15 mouse cellular contexts compared by ENCODE assay signal in genomic region chr5:107498806-107499310, GRCm38 (mm10). TPM values are rescaled to one million over a fixed set of nuclear protein-coding genes. Genes with fewer than 3 reads are reported as not detected.
DNase-seq lines count a peak whose midpoint lies in the region; ATAC-seq and TF ChIP-seq lines count a peak whose summit lies in the region.
"Had no signal": no experiment of that assay in that cellular context is flagged by ENCODE, and none has a peak within 500 bp of the region (broad histone marks: within the 10 kb centered on the region; RNA-seq: fewer than 3 reads in every experiment).

No protein-coding gene starts in this region.

- H3K79me2 ChIP-seq in CH12.LX (replicated peaks; ENCODE audit: control insufficient read depth, extremely low read depth, insufficient read depth, poor library complexity, severe bottlenecking), result no peaks in the 10 kb centered on the region; the same call in 1 of the 2 replicates

- TF ChIP-seq POLR2A in CH12.LX (IDR thresholded peaks at IDR 0.05; ENCODE audit: low read depth, low read length), result no peak

- peak overlapping the region in 1 of 3 experiments; percentile 56 for H3K4me3 ChIP-seq in CH12.LX (replicated peaks in 1 of 3; ENCODE audit: low read depth in 2 of 3, low read length in 2 of 3, poor library complexity in 1 of 3)
- peak overlapping the region; percentile 54 for H3K4me3 ChIP-seq in forebrain, embryonic 16.5 days (replicated peaks; ENCODE audit: low read length)
- H3K4me3 ChIP-seq in midbrain, embryonic 16.5 days (ENCODE audit: low read depth, low read length), result peak overlapping the region; percentile 50
- H3K4me3 ChIP-seq: lung, embryonic 15.5 days had no signal

- TF ChIP-seq EP300 in CH12.LX (IDR thresholded peaks at IDR 0.05; ENCODE audit: low read length), result no peak

- in situ Hi-C loops in CH12.LX (cut with MboI; ENCODE audit: low pct_ligation_motif_present, low pct_unique_long_range_greater_than_20kb, low sequenced_read_pairs), result no loop called here

- peaks cover 0 to 5% of the 10 kb centered on the region in 2 experiments; a peak in 1 of 4 replicates for H3K4me1 ChIP-seq in CH12.LX (ENCODE audit: control insufficient read depth in 1 of 2, insufficient read depth in 2 of 2)
- H3K4me1 ChIP-seq in forebrain, embryonic 16.5 days (replicated peaks; ENCODE audit: control insufficient read depth, insufficient read depth, low read length), result peaks cover 34% of the 10 kb centered on the region
- H3K4me1 ChIP-seq in midbrain, embryonic 16.5 days (ENCODE audit: control insufficient read depth, insufficient read depth, low read length), result peaks cover 17% of the 10 kb centered on the region
- H3K4me1 ChIP-seq: lung, embryonic 15.5 days had no signal

- ATAC-seq in forebrain, embryonic 16.5 days, result no peak
- no peak for ATAC-seq in midbrain, embryonic 16.5 days

- 41% methylated on average over 5 of the region's 5 CpGs for WGBS in forebrain, embryonic 16.5 days
- 46% methylated on average over 5 of the region's 5 CpGs for WGBS in midbrain, embryonic 16.5 days

- dilution Hi-C loops in CH12.LX (cut with MboI; ENCODE audit: extremely low pct_ligation_motif_present, extremely low pct_unique_long_range_greater_than_20kb, low sequenced_read_pairs), result no loop called here

- H3K9ac ChIP-seq in CH12.LX (ENCODE audit: insufficient read depth, low read depth), result peak overlapping the region; percentile 60
- peak overlapping the region; percentile 53 for H3K9ac ChIP-seq in forebrain, embryonic 16.5 days (replicated peaks; ENCODE audit: low read depth, low read length)
- H3K9ac ChIP-seq in midbrain, embryonic 16.5 days (ENCODE audit: low read depth, low read length), result peak overlapping the region; percentile 27
- H3K9ac ChIP-seq: lung, embryonic 15.5 days had no signal

- TF ChIP-seq RAD21 in CH12.LX (IDR thresholded peaks at IDR 0.05; ENCODE audit: low read depth, low read length), result no peak

- no peak overlapping the region for H3K27ac ChIP-seq in CH12.LX (ENCODE audit: insufficient read depth, low read depth)
- H3K27ac ChIP-seq in forebrain, embryonic 16.5 days (ENCODE audit: low read length), result peak overlapping the region; percentile 96
- peak overlapping the region; percentile 50 for H3K27ac ChIP-seq in midbrain, embryonic 16.5 days (ENCODE audit: low read length)
- H3K27ac ChIP-seq: lung, embryonic 15.5 days had no signal

- peaks cover 4% of the 10 kb centered on the region for H3K9me3 ChIP-seq in CH12.LX (replicated peaks; ENCODE audit: low read length)
- H3K9me3 ChIP-seq in forebrain, embryonic 16.5 days (ENCODE audit: control insufficient read depth, low read length), result no peaks in the 10 kb centered on the region
- H3K9me3 ChIP-seq in midbrain, embryonic 16.5 days (replicated peaks; ENCODE audit: control insufficient read depth, low read length, poor library complexity, severe bottlenecking), result no peaks in the 10 kb centered on the region
- H3K9me3 ChIP-seq: lung, embryonic 15.5 days had no signal

- peak overlapping the region; percentile 81 for H3K4me2 ChIP-seq in CH12.LX (ENCODE audit: insufficient read depth, low read depth, poor library complexity, severe bottlenecking)
- H3K4me2 ChIP-seq in forebrain, embryonic 16.5 days (ENCODE audit: low read length), result peak overlapping the region; percentile 77
- H3K4me2 ChIP-seq in midbrain, embryonic 16.5 days (ENCODE audit: low read length), result peak overlapping the region; percentile 80
- H3K4me2 ChIP-seq: lung, embryonic 15.5 days had no signal

- peaks cover 5 to 17% of the 10 kb centered on the region in 2 experiments for H3K36me3 ChIP-seq in CH12.LX (replicated peaks in 1 of 2; ENCODE audit: control insufficient read depth in 1 of 2, insufficient read depth in 1 of 2, low read length in 1 of 2)
- H3K36me3 ChIP-seq in forebrain, embryonic 16.5 days (ENCODE audit: control insufficient read depth, insufficient read depth), result peaks cover 4% of the 10 kb centered on the region; the same call in 1 of the 2 replicates
- peaks cover 5% of the 10 kb centered on the region; the same call in 1 of the 2 replicates for H3K36me3 ChIP-seq in midbrain, embryonic 16.5 days (ENCODE audit: control insufficient read depth, insufficient read depth, low read length)
- H3K36me3 ChIP-seq: lung, embryonic 15.5 days had no signal

- H3K27me3 ChIP-seq in CH12.LX (replicated peaks), result no peaks in the 10 kb centered on the region
- no peaks in the 10 kb centered on the region for H3K27me3 ChIP-seq in forebrain, embryonic 16.5 days (replicated peaks; ENCODE audit: control insufficient read depth, insufficient read depth, low read length)
- H3K27me3 ChIP-seq in midbrain, embryonic 16.5 days (ENCODE audit: control insufficient read depth, insufficient read depth, low read depth, low read length), result no peaks in the 10 kb centered on the region
- H3K27me3 ChIP-seq: lung, embryonic 15.5 days had no signal

- TF ChIP-seq CTCF in CH12.LX (conservative IDR thresholded peaks at IDR 0.05 in 1 of 2, IDR thresholded peaks at IDR 0.05 in 1 of 2; ENCODE audit: low read depth in 2 of 2, low read length in 2 of 2), result no peak

- DNase-seq in embryo, embryonic 10.5 days (ENCODE audit: low spot score), result peak; percentile 2
- no peak for DNase-seq in embryo, embryonic 11 days
- DNase-seq in CH12.LX (ENCODE audit: extremely low read depth), result no peak
- DNase-seq in adrenal gland, adult (ENCODE audit: inconsistent age in 2 of 2, low spot score in 1 of 2), result no peak
- DNase-seq in lung, postnatal 10 days, result no peak
- no peak for DNase-seq in embryo, embryonic 10 days (ENCODE audit: low spot score)
- DNase-seq: gastrocnemius, postnatal 25 days; right cerebral cortex, postnatal 4 days had no signal

TF ChIP-seq in CH12.LX, 34 proteins besides CTCF, POLR2A, EP300 and RAD21:
- TF ChIP-seq KAT2A (IDR thresholded peaks at IDR 0.05; ENCODE audit: insufficient replicate concordance, low read length) (no peak), RCOR1 (conservative IDR thresholded peaks at IDR 0.05; ENCODE audit: low read depth, low read length) (no peak), E2F4 (IDR thresholded peaks at IDR 0.05; ENCODE audit: insufficient replicate concordance, low read depth, low read length) (no peak), MYC (IDR thresholded peaks at IDR 0.05; ENCODE audit: low read depth, low read length) (no peak), MXI1 (IDR thresholded peaks at IDR 0.05; ENCODE audit: low read depth, low read length) (no peak), ZMIZ1 (IDR thresholded peaks at IDR 0.05; ENCODE audit: low read depth, low read length) (no peak), BHLHE40 (IDR thresholded peaks at IDR 0.05; ENCODE audit: low read depth, low read length) (no peak), IRF4 (IDR thresholded peaks at IDR 0.05; ENCODE audit: low read depth, low read length) (no peak)

RNA-seq across cellular contexts. Expression of gene Gm42669, which starts 8.6 kb away (rescaled TPM):
- total RNA-seq in CH12.LX (2012; rRNA removed), result 0.17 TPM in 2 replicates
- not detected in 2 replicates for total RNA-seq in CH12.LX (2014; rRNA removed)
- 0.95 and 1.0 TPM in 2 replicates for polyA plus RNA-seq in CH12.LX (2012; ENCODE audit: insufficient read length, low read depth)
- 0.32 and 0.68 TPM in 2 replicates for polyA plus RNA-seq in forebrain, embryonic 16.5 days (2015; fragmentation: Nextera tagmentation; extraction: Ambion mirVana)
- polyA plus RNA-seq in midbrain, embryonic 16.5 days (2015; fragmentation: Nextera tagmentation; extraction: Ambion mirVana), result 0.73 and 0.81 TPM in 2 replicates
- total RNA-seq: adrenal gland, postnatal 4 days; gastrocnemius, postnatal 25 days had no signal
- polyA plus RNA-seq: large intestine, adult 2 months had no signal

RNA-seq across cellular contexts. Expression of gene 1700028K03Rik, which starts 35.7 kb away (rescaled TPM):
- total RNA-seq in CH12.LX (2012; rRNA removed) (0.04 TPM in 1 of 2 replicates, not detected in the other), CH12.LX (2014; rRNA removed) (not detected in 2 replicates)
- not detected in 2 replicates for polyA plus RNA-seq in CH12.LX (2012; ENCODE audit: insufficient read length, low read depth)
- 0.22 and 0.25 TPM in 2 replicates for polyA plus RNA-seq in forebrain, embryonic 16.5 days (2015; fragmentation: Nextera tagmentation; extraction: Ambion mirVana)
- polyA plus RNA-seq in midbrain, embryonic 16.5 days (2015; fragmentation: Nextera tagmentation; extraction: Ambion mirVana), result 0.29 and 0.46 TPM in 2 replicates
- total RNA-seq: gastrocnemius, postnatal 25 days; heart, postnatal 25 days had no signal
- polyA plus RNA-seq: C2C12; large intestine, adult 2 months had no signal
